Mouse (Mus musculus) thymus, adult 2 months (tissue): Measurements from ENCODE around the gene A4gnt.
"Not testable (repeated sequence)": the region's sequence is repeated elsewhere in the genome, so short reads cannot be mapped to it uniquely, and the experiment has no call there.

Experiments used
- CTCF ChIP-seq: fragments of 200-500 bp; IDR thresholded peaks from 2 replicates; pipeline ENCODE4 v1.5.1; 2012; ENCODE audit warnings: mild to moderate bottlenecking, control low read depth, low read length, moderate library complexity, borderline replicate concordance; ENCODE audit not compliant: control insufficient read depth, poor library complexity, insufficient read depth; ENCODE audit errors: extremely low read depth
- POLR2A ChIP-seq: fragments of 200-500 bp; IDR thresholded peaks from 2 replicates; pipeline ENCODE4 v1.6.1; 2012; ENCODE audit warnings: mild to moderate bottlenecking, low read length, control low read depth, moderate library complexity; ENCODE audit not compliant: control insufficient read depth, poor library complexity, insufficient read depth; ENCODE audit errors: extremely low read depth

GRCm38 (mm10) chr9:99599127-99599526, 13.2 kb upstream of the A4gnt start:
- not testable (repeated sequence) for TF ChIP-seq CTCF, POLR2A
